Comparison of ENCODE assay signal across 8 mouse cellular contexts in genomic region chr10:7832171-7832676, GRCm38 (mm10). TPM values are rescaled to one million over a fixed set of nuclear protein-coding genes. Genes with fewer than 3 reads are reported as not detected.
DNase-seq lines count a peak whose midpoint lies in the region; ATAC-seq and TF ChIP-seq lines count a peak whose summit lies in the region.

Gene Zc3h12d, plus strand, starts transcription at chr10:7832470.

- TF ChIP-seq POLR2A in CH12.LX (IDR thresholded peaks at IDR 0.05; ENCODE audit: low read depth, low read length), result no peak

- peak within 1 kb of the TSS; percentile 2 to 51 (median 30) for H3K4me3 ChIP-seq in CH12.LX (replicated peaks in 1 of 3; ENCODE audit: low read depth in 2 of 3, low read length in 2 of 3, poor library complexity in 1 of 3)
- peak within 1 kb of the TSS; percentile 44 for H3K4me3 ChIP-seq in heart, embryonic 16.5 days (ENCODE audit: low read length)

- dilution Hi-C loops in CH12.LX (cut with MboI; ENCODE audit: extremely low pct_ligation_motif_present, extremely low pct_unique_long_range_greater_than_20kb, low sequenced_read_pairs), result no loop called here

- H3K27me3 ChIP-seq in CH12.LX (replicated peaks), result no peaks in the 10 kb centered on the region
- no peaks in the 10 kb centered on the region; the same call in 1 of the 2 replicates for H3K27me3 ChIP-seq in heart, embryonic 16.5 days (ENCODE audit: control insufficient read depth, insufficient read depth, low read length)

- TF ChIP-seq RAD21 in CH12.LX (IDR thresholded peaks at IDR 0.05; ENCODE audit: low read depth, low read length), result no peak

- no peaks in the 10 kb centered on the region for H3K9me3 ChIP-seq in CH12.LX (replicated peaks; ENCODE audit: low read length)
- no peaks in the 10 kb centered on the region for H3K9me3 ChIP-seq in heart, embryonic 16.5 days (replicated peaks; ENCODE audit: control insufficient read depth, low read length)

- H3K36me3 ChIP-seq in CH12.LX (replicated peaks in 1 of 2; ENCODE audit: control insufficient read depth in 1 of 2, insufficient read depth in 1 of 2, low read length in 1 of 2), result peaks cover 0 to 14% of the 10 kb centered on the region in 2 experiments
- H3K36me3 ChIP-seq in heart, embryonic 16.5 days (ENCODE audit: control insufficient read depth, insufficient read depth), result no peaks in the 10 kb centered on the region

- H3K27ac ChIP-seq in CH12.LX (ENCODE audit: insufficient read depth, low read depth), result peak within 1 kb of the TSS; percentile 41
- H3K27ac ChIP-seq in heart, embryonic 16.5 days (ENCODE audit: low read length), result no peak within 1 kb of the TSS

- H3K4me1 ChIP-seq in CH12.LX (ENCODE audit: control insufficient read depth in 1 of 2, insufficient read depth in 2 of 2), result peaks cover 34 to 52% of the 10 kb centered on the region in 2 experiments
- H3K4me1 ChIP-seq in heart, embryonic 16.5 days (ENCODE audit: control insufficient read depth, insufficient read depth, low read length), result peaks cover 6% of the 10 kb centered on the region; the same call in 1 of the 2 replicates

- ATAC-seq in common myeloid progenitor, adult 5-6 weeks (replicated peaks; ENCODE audit: low read depth, poor library complexity, severe bottlenecking), result peak; percentile 72
- peak; percentile 80 for ATAC-seq in heart, embryonic 16.5 days (replicated peaks; ENCODE audit: extremely low read depth, insufficient read depth, low FRiP score)

- H3K79me2 ChIP-seq in CH12.LX (replicated peaks; ENCODE audit: control insufficient read depth, extremely low read depth, insufficient read depth, poor library complexity, severe bottlenecking), result no peaks in the 10 kb centered on the region

- no peak for TF ChIP-seq CTCF in CH12.LX (conservative IDR thresholded peaks at IDR 0.05 in 1 of 2, IDR thresholded peaks at IDR 0.05 in 1 of 2; ENCODE audit: low read depth in 2 of 2, low read length in 2 of 2)

- no peak for DNase-seq in CH12.LX (ENCODE audit: extremely low read depth)
- DNase-seq in kidney, postnatal 10 days, result peak; percentile 51
- DNase-seq in lung, postnatal 36 days, result peak; percentile 72
- DNase-seq in spleen, adult 18-20 months, result peak; percentile 64 to 66
- DNase-seq in cerebellum, postnatal 14 days, result no peak
- no peak for DNase-seq in left cerebral cortex, adult 11 months (ENCODE audit: low spot score)

- in situ Hi-C loops in CH12.LX (cut with MboI; ENCODE audit: low pct_ligation_motif_present, low pct_unique_long_range_greater_than_20kb, low sequenced_read_pairs), result loop anchor here (25.0 kb wide), 1 partner anchor 1130 kb away; no protein-coding TSS in a partner anchor

- 5% methylated on average over 15 of the region's 15 CpGs for WGBS in heart, embryonic 16.5 days

- no peak within 1 kb of the TSS for H3K4me2 ChIP-seq in CH12.LX (ENCODE audit: insufficient read depth, low read depth, poor library complexity, severe bottlenecking)
- H3K4me2 ChIP-seq in heart, embryonic 16.5 days (ENCODE audit: low read depth, low read length), result peak within 1 kb of the TSS; percentile 67

- H3K9ac ChIP-seq in CH12.LX (ENCODE audit: insufficient read depth, low read depth), result peak within 1 kb of the TSS; percentile 20
- H3K9ac ChIP-seq in heart, embryonic 16.5 days (ENCODE audit: low read length), result peak within 1 kb of the TSS; percentile 65

- no peak for TF ChIP-seq EP300 in CH12.LX (IDR thresholded peaks at IDR 0.05; ENCODE audit: low read length)

TF ChIP-seq in CH12.LX, 34 proteins besides CTCF, POLR2A, EP300 and RAD21:
- TF ChIP-seq MAFK (IDR thresholded peaks at IDR 0.05; ENCODE audit: insufficient replicate concordance, low read length), result no peak
- peak; percentile 58 for TF ChIP-seq NRF1 (IDR thresholded peaks at IDR 0.05; ENCODE audit: low read depth, low read length)

RNA-seq across cellular contexts. Expression of gene Zc3h12d, which starts in this region (rescaled TPM):
- 13.4 and 16.3 TPM in 2 replicates for total RNA-seq in CH12.LX (2012; rRNA removed)
- total RNA-seq in CH12.LX (2014; rRNA removed), result 10.7 and 11.8 TPM in 2 replicates
- 22.5 and 28.0 TPM in 2 replicates for polyA plus RNA-seq in CH12.LX (2012; ENCODE audit: insufficient read length, low read depth)
- total RNA-seq in common myeloid progenitor, adult 5-6 weeks (2017), result 0.44 and 0.64 TPM in 2 replicates
- 0.34 and 0.38 TPM in 2 replicates for polyA plus RNA-seq in heart, embryonic 16.5 days (2015; fragmentation: Nextera tagmentation; extraction: Ambion mirVana)

Comparison
In these comparisons a context has a peak if more than half of its experiments do, and no peak if none do; other contexts are left out.
1. RNA of gene Zc3h12d (polyA plus RNA-seq): 22.5 to 28.0 TPM in CH12.LX; 0.34 to 0.38 TPM in heart, embryonic 16.5 days; every median in the first group is over 10 times any median in the second.
2. Peak in ATAC-seq in common myeloid progenitor, adult 5-6 weeks; RNA of the gene not detected or under 1 TPM.
3. Peak in ATAC-seq, H3K4me3 ChIP-seq, H3K9ac ChIP-seq and H3K4me2 ChIP-seq in heart, embryonic 16.5 days; RNA of the gene not detected or under 1 TPM.
4. DNase-seq: peak in kidney, postnatal 10 days (single experiment), lung, postnatal 36 days (single experiment) and spleen, adult 18-20 months (2 of 2); none in CH12.LX (single experiment), cerebellum, postnatal 14 days (0 of 2) and left cerebral cortex, adult 11 months (single experiment).